Mouse (Mus musculus) hindbrain, embryonic 15.5 days (tissue): ENCODE data around the gene Otud7a. TPM values are rescaled to one million over a fixed set of nuclear protein-coding genes. Genes with fewer than 3 reads are reported as not detected.
"Not testable (repeated sequence)": the region's sequence is repeated elsewhere in the genome, so short reads cannot be mapped to it uniquely, and the experiment has no call there.

ENCODE experiments used
- ATAC-seq: fragments of 200-750 bp; cut with Nextera tagmentation; 2 replicates; pipeline ENCODE4 v1.8.0; 2017; ENCODE audit warnings: low read depth, moderate number of reproducible peaks, moderate TSS enrichment; ENCODE audit not compliant: low FRiP score
- H3K27ac ChIP-seq: fragments of 300-500 bp; sonication (generic); replicated peaks from 2 replicates; pipeline ENCODE4 v1.5.1; 2015; ENCODE audit warnings: mild to moderate bottlenecking, inconsistent platforms
- H3K27me3 ChIP-seq: fragments of 300-500 bp; sonication (generic); 2 replicates; pipeline ENCODE4 v1.6.1; 2015; ENCODE audit warnings: control low read depth, inconsistent platforms
- H3K36me3 ChIP-seq: fragments of 300-500 bp; sonication (generic); 2 replicates; pipeline ENCODE4 v1.6.1; 2015; ENCODE audit warnings: control low read depth, inconsistent platforms
- H3K4me1 ChIP-seq: fragments of 300-500 bp; sonication (generic); replicated peaks from 2 replicates; pipeline ENCODE4 v1.6.1; 2015; ENCODE audit warnings: control low read depth, inconsistent platforms
- H3K4me2 ChIP-seq: fragments of 300-500 bp; sonication (generic); 2 replicates; pipeline ENCODE4 v1.6.1; 2015; ENCODE audit warnings: moderate library complexity, mild to moderate bottlenecking, inconsistent platforms
- H3K4me3 ChIP-seq: fragments of 300-500 bp; sonication (generic); 2 replicates; pipeline ENCODE4 v1.5.1; 2015; ENCODE audit warnings: mild to moderate bottlenecking, inconsistent platforms
- H3K9ac ChIP-seq: fragments of 300-500 bp; sonication (generic); 2 replicates; pipeline ENCODE4 v1.6.1; 2015; ENCODE audit warnings: inconsistent platforms
- H3K9me3 ChIP-seq: fragments of 300-500 bp; sonication (generic); 2 replicates; pipeline ENCODE4 v1.6.1; 2016; ENCODE audit warnings: control low read depth, inconsistent platforms
- WGBS: fragments of 180-500 bp; shearing (Covaris S2); methylation state at CpG from one replicate; pipeline ENCODE4 v1.1.7; 2015; 5-methylcytosine and 5-hydroxymethylcytosine counted together
- polyA plus RNA-seq: library from polyadenylated mRNA; unstranded; fragments of >200 nt; fragmentation: Nextera tagmentation; extraction: Ambion mirVana; gene quantifications from 2 replicates; pipeline ENCODE4 v1.2.1, GENCODE M21; 2015

Gene Otud7a
- polyA plus RNA-seq, 1 experiment from 2014 or later = 6.0 TPM

DNA sequence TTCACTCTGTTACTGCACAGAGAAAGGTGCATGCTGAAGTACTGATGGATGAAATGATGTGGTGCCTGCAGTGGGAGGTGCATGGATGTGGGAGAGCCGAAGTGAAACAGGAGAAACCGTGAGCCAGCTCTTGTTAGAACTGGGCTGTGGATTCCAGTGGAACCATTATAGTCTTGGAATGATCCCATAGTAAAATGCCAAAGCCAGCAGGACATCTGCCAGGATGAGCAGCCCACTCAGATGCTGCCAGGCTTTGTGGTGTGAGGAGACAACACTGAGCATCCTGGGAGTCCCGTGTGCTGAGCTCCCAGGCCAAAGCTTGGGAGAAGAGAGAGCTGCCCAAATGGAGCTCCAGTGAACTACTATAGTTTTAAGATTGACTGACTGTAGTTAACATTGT is 220.9 kb downstream of the Otud7a start:
- Histone ChIP-seq H3K9ac (no peak overlapping the region), H3K4me3 (no peak overlapping the region), H3K36me3 (no peaks in the 10 kb centered on the region), H3K9me3 (no peaks in the 10 kb centered on the region), H3K4me1 (peaks cover 22% of the 10 kb centered on the region), H3K4me2 (no peak overlapping the region), H3K27me3 (no peaks in the 10 kb centered on the region), H3K27ac (no peak overlapping the region)
- ATAC-seq = no peak
- 85% methylated on average over 3 of the region's 3 CpGs for WGBS

DNA sequence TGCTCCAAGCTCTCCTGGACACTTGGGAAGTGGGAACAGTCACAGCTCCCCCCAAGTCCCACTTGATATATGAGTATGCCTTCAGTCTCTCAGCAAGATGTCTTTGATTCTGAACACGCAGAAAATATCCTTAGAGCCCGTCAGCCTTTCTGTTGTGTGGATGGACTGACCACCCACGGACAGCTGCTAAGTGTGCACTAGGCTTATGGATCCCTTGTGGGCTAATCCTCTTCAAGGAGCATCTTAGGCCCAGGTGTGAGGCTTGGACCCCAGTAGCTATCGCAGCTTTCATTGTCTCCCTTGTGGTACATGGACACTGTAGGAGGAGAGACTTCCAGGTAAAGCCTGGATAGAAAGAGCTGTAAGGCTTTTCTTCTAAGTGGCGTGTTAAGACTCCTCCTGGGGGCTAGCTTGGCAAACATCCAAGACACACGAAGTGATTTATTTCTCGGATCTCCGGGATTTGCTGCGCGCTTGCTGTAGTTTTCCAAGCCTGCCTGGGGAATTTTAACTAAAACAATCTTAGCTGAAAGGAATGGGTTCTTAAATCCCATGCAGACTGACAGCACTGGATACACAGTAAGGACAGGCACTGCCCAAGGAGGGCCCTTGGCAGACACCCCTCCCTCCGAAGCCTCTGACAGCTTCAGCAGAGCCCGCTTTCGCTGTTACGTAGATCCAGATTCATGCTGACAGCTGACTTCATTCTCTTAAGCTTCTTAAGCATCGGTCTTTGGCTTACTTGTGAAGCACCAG is 223.6 kb downstream of the Otud7a start:
- Histone ChIP-seq H3K9ac (no peak overlapping the region), H3K36me3 (no peaks in the 10 kb centered on the region), H3K4me2 (peak overlapping the region; percentile 35), H3K27me3 (no peaks in the 10 kb centered on the region), H3K4me3 (no peak overlapping the region), H3K27ac (peak overlapping the region; percentile 77), H3K9me3 (no peaks in the 10 kb centered on the region), H3K4me1 (peaks cover 27% of the 10 kb centered on the region)
- WGBS = 26% methylated on average over 15 of the region's 15 CpGs
- peak; percentile 66 for ATAC-seq

DNA sequence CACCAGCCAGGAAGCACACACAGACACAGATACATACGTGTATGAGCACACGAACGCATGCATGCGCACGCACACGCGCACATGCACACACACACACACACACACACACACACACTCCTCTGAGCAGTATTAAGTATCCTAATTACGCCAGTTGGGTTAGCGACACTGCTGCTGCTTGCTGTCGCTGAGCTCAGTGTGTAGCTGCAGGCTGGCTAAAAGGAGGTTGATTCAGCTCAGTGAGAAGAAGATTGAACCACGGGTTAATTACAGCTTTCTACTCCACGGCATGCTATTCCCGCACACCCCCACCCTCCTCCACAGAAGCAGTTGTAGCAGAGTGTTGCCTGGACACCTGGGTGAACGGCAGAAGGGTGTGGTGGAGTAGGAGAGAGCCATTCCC is 224.4 kb downstream of the Otud7a start:
- H3K27me3 ChIP-seq = no peaks in the 10 kb centered on the region
- 61% methylated on average over 14 of the region's 14 CpGs for WGBS
- H3K4me3 ChIP-seq = no peak overlapping the region
- H3K9ac ChIP-seq = no peak overlapping the region; the same call in 1 of the 2 replicates
- H3K27ac ChIP-seq = peak overlapping the region; percentile 77
- peaks cover 27% of the 10 kb centered on the region for H3K4me1 ChIP-seq
- no peaks in the 10 kb centered on the region for H3K36me3 ChIP-seq
- ATAC-seq = peak; percentile 71; the same call in 1 of the 2 replicates
- H3K4me2 ChIP-seq = peak overlapping the region; percentile 35; the same call in 1 of the 2 replicates
- no peaks in the 10 kb centered on the region for H3K9me3 ChIP-seq

DNA sequence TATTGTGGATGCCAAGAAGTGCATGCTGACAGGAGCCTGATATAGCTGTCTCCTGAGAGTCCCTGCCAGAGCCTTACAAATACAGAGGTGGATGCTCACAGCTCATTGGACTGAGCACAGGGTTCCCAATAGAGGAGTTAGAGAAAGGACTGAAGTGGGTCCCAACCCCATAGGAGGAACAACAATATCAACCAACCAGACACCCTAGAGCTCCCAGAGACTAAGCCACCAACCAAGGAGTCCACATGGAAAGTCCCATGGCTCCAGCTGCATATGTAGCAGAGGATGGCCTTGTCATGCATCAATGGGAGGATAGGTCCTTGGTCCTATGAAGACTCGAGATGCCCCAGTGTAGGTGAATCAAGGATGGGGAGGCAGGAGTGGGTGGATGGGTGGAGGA is 226.4 kb downstream of the Otud7a start:
- H3K4me2 ChIP-seq, ATAC-seq, H3K4me3 ChIP-seq, H3K9me3 ChIP-seq, H3K27me3 ChIP-seq, H3K36me3 ChIP-seq, H3K27ac ChIP-seq, H3K9ac ChIP-seq: not testable (repeated sequence)
- WGBS = 87% methylated on average over 1 of the region's 1 CpGs
- H3K4me1 ChIP-seq = peaks cover 27% of the 10 kb centered on the region

DNA sequence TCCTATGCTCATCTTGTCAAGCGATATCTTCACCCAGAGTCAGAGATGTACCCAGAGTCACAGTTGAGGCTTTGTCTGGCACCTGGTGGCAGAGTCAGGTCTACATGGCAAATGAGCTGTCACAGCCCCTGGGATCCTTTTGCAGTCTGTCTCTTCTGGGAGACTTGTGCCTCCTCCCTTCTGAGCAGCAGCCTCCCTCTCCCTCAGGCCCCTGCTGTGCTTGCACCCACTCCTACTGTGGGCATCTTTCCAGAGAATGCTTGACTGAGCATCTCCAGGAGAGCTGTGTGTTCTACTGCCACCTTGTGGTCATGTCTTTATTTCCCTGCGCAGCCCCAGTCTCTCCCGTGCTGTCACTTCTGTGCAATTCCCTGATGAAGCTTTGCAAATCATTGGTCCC is 227.4 kb downstream of the Otud7a start:
- H3K9ac ChIP-seq = no peak overlapping the region
- WGBS = 14% methylated on average over 3 of the region's 3 CpGs
- H3K9me3 ChIP-seq = no peaks in the 10 kb centered on the region
- no peak overlapping the region for H3K27ac ChIP-seq
- H3K36me3 ChIP-seq = no peaks in the 10 kb centered on the region
- peaks cover 27% of the 10 kb centered on the region for H3K4me1 ChIP-seq
- no peak overlapping the region for H3K4me3 ChIP-seq
- H3K27me3 ChIP-seq = no peaks in the 10 kb centered on the region
- H3K4me2 ChIP-seq = no peak overlapping the region
- peak; percentile 74 for ATAC-seq

DNA sequence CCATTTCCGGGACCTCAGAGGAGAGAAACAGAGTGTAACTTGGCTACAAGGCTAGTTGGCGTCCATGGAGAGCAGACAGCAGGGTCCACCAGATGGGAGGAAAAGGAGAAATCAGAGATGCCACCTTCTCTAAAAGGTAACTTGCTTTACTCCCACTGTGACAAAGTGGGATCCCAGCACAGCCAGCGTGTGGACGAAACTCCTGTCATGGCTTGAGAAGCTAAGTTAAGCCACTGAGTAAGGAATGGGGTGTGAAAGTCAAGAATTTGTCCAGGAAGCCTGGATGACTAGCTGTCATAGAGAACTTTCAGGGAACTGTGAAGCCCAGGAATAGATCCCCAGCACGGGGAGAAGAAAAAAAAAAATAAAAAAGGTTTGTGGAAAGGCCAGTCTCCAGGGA is 232.1 kb downstream of the Otud7a start:
- ATAC-seq = no peak
- Histone ChIP-seq H3K27me3 (no peaks in the 10 kb centered on the region), H3K9ac (no peak overlapping the region), H3K27ac (no peak overlapping the region), H3K4me3 (no peak overlapping the region), H3K4me1 (peaks cover 3% of the 10 kb centered on the region), H3K4me2 (no peak overlapping the region), H3K36me3 (no peaks in the 10 kb centered on the region), H3K9me3 (no peaks in the 10 kb centered on the region)
- WGBS = 89% methylated on average over 5 of the region's 5 CpGs

DNA sequence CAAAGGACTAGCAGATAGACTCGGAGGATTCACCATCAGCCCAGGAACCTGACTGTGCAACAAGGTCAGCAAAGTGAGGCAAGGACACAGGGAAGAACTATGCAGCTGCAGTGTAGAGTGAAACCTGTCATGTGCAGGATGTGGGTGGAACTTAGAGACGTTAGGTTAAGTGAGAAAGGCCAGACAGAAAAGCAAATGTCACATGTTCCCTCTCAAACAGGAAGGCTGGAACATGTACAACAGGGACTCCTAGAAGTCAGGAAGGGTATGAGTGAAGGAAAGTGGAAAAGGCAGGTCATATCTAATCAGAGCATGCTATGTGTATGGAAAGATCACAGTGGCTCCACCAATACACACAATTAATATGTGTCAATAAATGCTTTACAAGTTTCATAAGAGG is 232.6 kb downstream of the Otud7a start:
- no peak overlapping the region for H3K27ac ChIP-seq
- H3K4me2 ChIP-seq = no peak overlapping the region
- WGBS = 73% methylated on average over 2 of the region's 2 CpGs
- H3K4me3 ChIP-seq = no peak overlapping the region
- H3K9me3 ChIP-seq = no peaks in the 10 kb centered on the region
- H3K36me3 ChIP-seq = no peaks in the 10 kb centered on the region
- no peaks in the 10 kb centered on the region for H3K4me1 ChIP-seq
- ATAC-seq = no peak
- H3K27me3 ChIP-seq = no peaks in the 10 kb centered on the region
- H3K9ac ChIP-seq = no peak overlapping the region

DNA sequence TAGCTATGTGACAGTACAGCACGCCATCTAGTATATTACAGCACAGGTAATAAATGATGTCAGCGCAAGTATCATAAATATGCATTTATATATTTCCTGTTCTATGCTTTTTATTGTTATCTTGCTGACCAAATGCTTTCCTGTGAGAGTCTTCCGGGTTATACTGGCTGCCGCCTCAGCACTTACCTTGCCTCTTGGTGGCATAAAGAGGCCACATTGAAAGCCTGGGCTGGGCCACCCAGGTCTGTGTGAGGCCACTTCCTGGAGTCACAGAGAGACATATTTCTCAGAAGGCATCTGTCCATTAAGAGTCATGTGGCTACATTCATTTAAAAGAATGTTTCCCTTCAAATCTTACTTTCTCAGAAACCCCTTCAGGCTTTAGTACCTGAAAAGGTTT is 242.5 kb downstream of the Otud7a start:
- Histone ChIP-seq H3K9me3 (no peaks in the 10 kb centered on the region), H3K9ac (no peak overlapping the region), H3K27ac (no peak overlapping the region), H3K36me3 (no peaks in the 10 kb centered on the region; the same call in 1 of the 2 replicates), H3K4me3 (no peak overlapping the region), H3K27me3 (no peaks in the 10 kb centered on the region), H3K4me2 (no peak overlapping the region), H3K4me1 (no peaks in the 10 kb centered on the region)
- ATAC-seq = no peak
- 89% methylated on average over 4 of the region's 4 CpGs for WGBS

DNA sequence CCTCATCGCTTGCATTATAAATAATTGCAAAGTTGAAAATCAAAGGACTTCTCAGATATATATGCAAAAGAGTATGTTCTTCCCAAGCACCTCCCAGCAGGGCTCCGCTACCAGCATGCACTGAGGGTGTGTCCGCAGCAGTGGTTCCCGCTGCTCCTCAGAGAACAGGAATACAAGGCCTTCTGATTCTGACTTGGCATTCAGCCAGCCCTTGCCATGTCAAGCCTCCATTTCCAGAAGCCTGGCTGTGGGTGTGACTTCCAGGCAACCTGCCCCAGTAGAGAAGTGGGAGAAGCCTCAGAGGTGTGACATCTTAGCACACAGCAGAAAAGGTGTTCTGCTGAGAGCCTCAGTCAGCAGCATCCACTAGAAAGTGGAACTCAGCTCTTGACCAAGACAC is 253.4 kb downstream of the Otud7a start:
- H3K27ac ChIP-seq = no peak overlapping the region
- no peak overlapping the region for H3K4me2 ChIP-seq
- ATAC-seq = no peak
- H3K4me1 ChIP-seq = no peaks in the 10 kb centered on the region
- H3K36me3 ChIP-seq = peaks cover 9% of the 10 kb centered on the region; the same call in 1 of the 2 replicates
- H3K9ac ChIP-seq = no peak overlapping the region
- no peaks in the 10 kb centered on the region for H3K27me3 ChIP-seq
- no peaks in the 10 kb centered on the region for H3K9me3 ChIP-seq
- no peak overlapping the region for H3K4me3 ChIP-seq
- WGBS = 69% methylated on average over 4 of the region's 4 CpGs

DNA sequence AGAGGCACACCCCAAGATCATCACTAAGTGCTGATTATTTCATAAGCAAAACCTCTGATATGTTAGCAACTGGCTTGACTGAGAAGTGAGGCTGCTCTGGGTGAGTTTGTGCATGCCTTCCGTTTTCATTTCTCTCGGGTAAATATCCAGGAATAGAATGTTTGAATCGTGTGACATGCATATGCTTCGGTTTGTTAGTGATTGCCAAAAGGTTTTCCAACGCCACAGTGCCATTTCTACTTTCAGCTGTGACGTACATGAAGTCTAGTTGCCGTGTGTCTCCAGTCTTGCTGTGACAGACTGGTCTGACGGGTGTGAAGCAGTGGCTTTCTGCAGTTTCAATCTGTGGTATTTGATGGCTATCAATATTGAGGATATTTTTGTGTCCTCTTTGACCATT is 273.4 kb downstream of the Otud7a start:
- Histone ChIP-seq H3K36me3 (no peaks in the 10 kb centered on the region), H3K4me2 (no peak overlapping the region), H3K27me3 (no peaks in the 10 kb centered on the region), H3K27ac (no peak overlapping the region), H3K4me3 (no peak overlapping the region), H3K9ac (no peak overlapping the region), H3K4me1 (no peaks in the 10 kb centered on the region), H3K9me3 (no peaks in the 10 kb centered on the region)
- ATAC-seq = no peak
- 89% methylated on average over 8 of the region's 8 CpGs for WGBS

DNA sequence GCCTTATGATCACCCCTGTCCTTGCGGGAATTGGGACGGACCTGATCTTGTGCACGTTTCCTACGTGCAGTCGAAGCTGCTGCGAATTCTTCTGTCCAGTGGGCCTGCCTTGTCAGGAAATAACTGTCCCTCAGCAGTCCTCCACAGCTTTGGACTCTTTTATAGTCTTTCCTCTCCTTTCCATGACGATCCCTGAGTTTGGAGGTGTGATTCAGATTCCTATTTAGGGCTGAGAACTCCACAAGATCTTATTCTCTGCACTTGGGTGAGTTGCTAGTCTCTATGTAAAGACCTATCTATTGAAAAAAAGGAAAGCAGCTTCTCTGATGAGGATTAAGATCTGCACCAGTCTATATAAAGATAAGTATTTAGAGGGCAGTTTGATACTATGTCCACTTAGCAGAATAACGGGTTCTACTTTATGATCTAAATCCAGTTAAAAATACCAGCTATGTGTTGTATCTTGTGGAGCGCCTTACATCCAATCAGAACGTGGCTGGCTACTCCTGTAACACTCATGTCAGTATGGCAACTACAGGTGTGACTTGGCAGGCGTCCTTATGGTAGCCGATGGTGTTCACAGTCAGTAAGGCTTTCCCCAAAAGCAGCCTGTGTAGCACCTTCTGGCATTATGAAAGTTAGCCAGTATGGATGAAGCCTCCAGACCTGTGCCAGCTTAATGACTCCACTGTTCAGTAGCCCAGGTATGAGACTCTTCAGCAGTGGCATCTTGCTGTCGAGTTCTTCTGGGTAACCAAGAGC is 274.8 kb downstream of the Otud7a start:
- no peak for ATAC-seq
- H3K4me3 ChIP-seq = no peak overlapping the region

DNA sequence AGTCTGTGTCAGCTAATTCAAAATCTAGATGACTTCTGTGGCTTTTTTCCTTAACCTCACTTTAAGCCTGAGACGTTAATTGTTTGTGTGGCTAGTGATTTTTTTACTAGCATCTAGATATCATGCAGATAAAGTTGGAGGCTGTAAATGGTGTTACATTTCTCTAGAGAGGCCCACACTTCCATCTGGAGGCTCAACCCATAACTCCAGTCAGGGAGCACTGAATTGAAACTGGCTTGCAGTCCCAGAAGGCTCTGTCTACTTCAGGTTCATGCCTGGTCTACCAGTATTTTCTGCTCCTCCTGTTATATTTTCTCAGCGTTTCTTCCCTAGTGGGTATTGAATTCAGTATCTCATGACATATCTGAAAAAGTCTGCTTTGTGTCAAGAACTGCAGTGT is 276.1 kb downstream of the Otud7a start:
- 76% methylated on average over 2 of the region's 2 CpGs for WGBS
- H3K4me2 ChIP-seq = no peak overlapping the region

More for the DNA sequence above, 274.8 kb downstream of the Otud7a start:
- Histone ChIP-seq H3K4me2 (no peak overlapping the region), H3K4me1 (no peaks in the 10 kb centered on the region), H3K27ac (no peak overlapping the region), H3K36me3 (no peaks in the 10 kb centered on the region), H3K9me3 (no peaks in the 10 kb centered on the region), H3K9ac (no peak overlapping the region), H3K27me3 (no peaks in the 10 kb centered on the region)
- WGBS = 92% methylated on average over 13 of the region's 13 CpGs

More for the DNA sequence above, 276.1 kb downstream of the Otud7a start:
- H3K27ac ChIP-seq = no peak overlapping the region
- no peak overlapping the region for H3K4me3 ChIP-seq
- H3K27me3 ChIP-seq = no peaks in the 10 kb centered on the region
- H3K4me1 ChIP-seq = no peaks in the 10 kb centered on the region
- H3K36me3 ChIP-seq = no peaks in the 10 kb centered on the region
- no peak for ATAC-seq
- no peaks in the 10 kb centered on the region for H3K9me3 ChIP-seq
- H3K9ac ChIP-seq = no peak overlapping the region
